Comparison of ENCODE assay signal across 8 mouse cellular contexts in the genomic region with DNA sequence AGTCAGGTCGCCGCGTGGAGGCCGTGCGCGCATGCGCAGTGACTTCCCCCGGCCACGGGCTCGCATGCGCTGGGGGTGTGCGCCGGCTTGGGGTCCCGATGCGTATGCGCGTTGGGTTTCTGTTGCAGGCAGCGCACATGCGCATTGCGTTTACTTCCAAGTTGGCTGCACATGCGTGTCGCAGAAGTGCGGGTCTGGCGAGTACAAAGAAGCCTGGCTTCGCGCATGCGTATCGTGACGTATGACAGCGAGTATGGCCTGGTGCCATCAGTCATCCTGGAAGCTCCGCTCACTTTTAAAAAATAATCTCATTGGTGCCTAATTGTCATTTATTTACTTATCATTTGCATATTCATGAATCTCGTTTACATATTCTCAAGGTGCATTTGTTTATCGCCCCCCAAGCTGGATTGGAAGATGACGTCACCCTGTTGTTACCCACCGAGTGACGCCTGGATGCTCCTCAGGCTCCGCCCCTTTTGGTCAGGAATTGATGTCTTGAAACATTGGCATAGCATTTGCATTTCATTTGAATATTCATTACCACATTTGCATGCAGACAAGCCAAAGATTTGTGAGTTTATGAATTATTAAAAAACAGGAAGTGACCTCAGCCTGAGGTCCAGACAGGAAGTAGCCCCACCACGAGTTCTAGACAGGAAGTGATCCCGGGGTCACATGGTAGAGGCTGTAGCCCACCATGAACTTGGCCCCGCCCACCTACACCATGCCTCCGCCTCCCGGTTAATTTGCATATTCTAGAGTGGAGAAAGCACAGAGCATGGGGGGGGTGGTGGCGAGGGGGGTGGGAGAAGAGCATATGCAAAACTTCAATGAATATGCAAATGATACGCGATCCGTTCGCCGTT. TPM values are rescaled to one million over a fixed set of nuclear protein-coding genes. Genes with fewer than 3 reads are reported as not detected.
DNase-seq lines count a peak whose midpoint lies in the region; ATAC-seq and TF ChIP-seq lines count a peak whose summit lies in the region.

No protein-coding gene starts in this region.

- under 1% methylated on average over 48 of the region's 48 CpGs for WGBS in forebrain, embryonic 15.5 days
- under 1% methylated on average over 48 of the region's 48 CpGs for WGBS in lung, adult 2 months

- peak; percentile 70; the same call in 1 of the 2 replicates for TF ChIP-seq POLR2A in lung, adult 2 months (IDR thresholded peaks at IDR 0.05; ENCODE audit: borderline replicate concordance, extremely low read depth, low read depth, low read length)

- peak; percentile 82 for ATAC-seq in forebrain, embryonic 15.5 days (replicated peaks)
- ATAC-seq in neutrophil, adult 5-6 weeks (ENCODE audit: extremely low read depth, insufficient number of reproducible peaks, low FRiP score, poor library complexity, severe bottlenecking) = peak; percentile 28

- no peak for TF ChIP-seq CTCF in lung, adult 2 months (IDR thresholded peaks at IDR 0.05; ENCODE audit: insufficient read depth, low read length)

- DNase-seq in ES-E14 (ENCODE audit: low read depth, low spot score) = peak; percentile 87
- peak; percentile 100 for DNase-seq in cerebellum, adult 11-12 months
- DNase-seq in heart, postnatal 25 days (ENCODE audit: low spot score) = peak; percentile 98
- peak; percentile 100 for DNase-seq in layer of hippocampus, adult 18-20 months (ENCODE audit: low spot score in 2 of 2)
- DNase-seq in lung, adult 2 months = peak; percentile 97
- DNase-seq in thymus, adult 18-20 months = peak; percentile 99

- intact Hi-C loops in heart, postnatal 25 days (cut with DNase I) = loop anchor here (5.0 kb wide), 2 partner anchors 112 to 147 kb away; partner anchors contain the start of gene 2010315B03Rik

- peak overlapping the region; percentile 88 for H3K9ac ChIP-seq in ES-E14 (ENCODE audit: insufficient read depth, low read depth, low read length, poor library complexity, severe bottlenecking)
- H3K9ac ChIP-seq in forebrain, embryonic 15.5 days (replicated peaks) = peak overlapping the region; percentile 77

- in situ Hi-C loops in ES-E14 (cut with MboI; ENCODE audit: low sequenced_read_pairs in 2 of 2, unreplicated experiment in 2 of 2) = no loop called here

- 0 out of 2 replicates have a peak, but pooled peaks cover 3% of the 10 kb centered on the region for H3K27me3 ChIP-seq in forebrain, embryonic 15.5 days

- H3K4me1 ChIP-seq in ES-E14 (ENCODE audit: control insufficient read depth in 2 of 2, insufficient read depth in 2 of 2, low read length in 2 of 2, poor library complexity in 1 of 2) = peaks cover 0 to 1% of the 10 kb centered on the region in 2 experiments; a peak in 1 of 4 replicates
- H3K4me1 ChIP-seq in forebrain, embryonic 15.5 days = no peaks in the 10 kb centered on the region
- no peaks in the 10 kb centered on the region for H3K4me1 ChIP-seq in lung, adult 2 months (ENCODE audit: control insufficient read depth, insufficient read depth, low read length)

- H3K4me3 ChIP-seq in ES-E14 (ENCODE audit: insufficient read depth in 1 of 2, low read depth in 1 of 2, low read length in 2 of 2, poor library complexity in 1 of 2, severe bottlenecking in 1 of 2) = peak overlapping the region; percentile 68 to 77
- peak overlapping the region; percentile 95 for H3K4me3 ChIP-seq in forebrain, embryonic 15.5 days
- peak overlapping the region; percentile 87 for H3K4me3 ChIP-seq in lung, adult 2 months (replicated peaks; ENCODE audit: extremely low read depth, low read depth, low read length)

- H3K4me2 ChIP-seq in forebrain, embryonic 15.5 days (replicated peaks) = peak overlapping the region; percentile 60

- peak overlapping the region; percentile 99 for H3K27ac ChIP-seq in ES-E14 (ENCODE audit: insufficient read depth, low read depth, low read length, poor library complexity, severe bottlenecking)
- H3K27ac ChIP-seq in forebrain, embryonic 15.5 days (replicated peaks) = peak overlapping the region; percentile 99

- H3K9me3 ChIP-seq in ES-E14 (ENCODE audit: control insufficient read depth, insufficient read depth, low read depth, low read length) = no peaks in the 10 kb centered on the region
- no peaks in the 10 kb centered on the region for H3K9me3 ChIP-seq in forebrain, embryonic 15.5 days

- H3K36me3 ChIP-seq in ES-E14 (ENCODE audit: control insufficient read depth, insufficient read depth, low read length, poor library complexity, severe bottlenecking) = no peaks in the 10 kb centered on the region
- H3K36me3 ChIP-seq in forebrain, embryonic 15.5 days = no peaks in the 10 kb centered on the region

TF ChIP-seq in ES-E14, 5 proteins besides CTCF, POLR2A, EP300 and RAD21:
- TF ChIP-seq HCFC1 (IDR thresholded peaks at IDR 0.05; ENCODE audit: borderline replicate concordance, insufficient read depth, low read length) (0 out of 2 replicates have a peak, but pooled peaks have one; percentile 15), MAFK (IDR thresholded peaks at IDR 0.05; ENCODE audit: insufficient read depth, low read depth, low read length) (no peak), ZC3H11A (IDR thresholded peaks at IDR 0.05; ENCODE audit: borderline replicate concordance, low read depth, low read length) (no peak)

RNA-seq across cellular contexts. Expression of gene Ppp2r3d, which starts 51.9 kb away (rescaled TPM):
- total RNA-seq in ES-E14 (2012; rRNA removed) = 35.2 and 50.6 TPM in 2 replicates
- 166 and 167 TPM in 2 replicates for polyA plus RNA-seq in forebrain, embryonic 15.5 days (2015; fragmentation: Nextera tagmentation; extraction: Ambion mirVana)
- total RNA-seq in heart, postnatal 25 days (2021) = 100 to 1,000 TPM in 1 of 2 experiments, 10 to 100 TPM in 1; 92.9 to 112 TPM
- total RNA-seq in layer of hippocampus, adult 18-20 months (2021) = 10 to 100 TPM; 92.2 to 98.4 TPM
- polyA plus RNA-seq in lung, adult 2 months (2012; rRNA removed) = 241 and 301 TPM in 2 replicates
- total RNA-seq in neutrophil, adult 5-6 weeks (2017) = 43.3 and 63.0 TPM in 2 replicates

Comparison
In these comparisons a context has a peak if more than half of its experiments do, and no peak if none do; other contexts are left out.
1. Peak in every context shown above with its lines: DNase-seq, ATAC-seq, H3K4me3 ChIP-seq and H3K27ac ChIP-seq.